Mouse (Mus musculus) ES-Bruce4 (cell line): ENCODE measurements around the gene Ttc7b. TPM values are rescaled to one million over a fixed set of nuclear protein-coding genes. Genes with fewer than 3 reads are reported as not detected.

Experiments
- H3K27ac ChIP-seq: 2 replicates; pipeline ENCODE4 v1.5.1; 2012; ENCODE audit warnings: low read length, inconsistent platforms; ENCODE audit not compliant: insufficient read depth
- H3K27me3 ChIP-seq: 2 replicates; pipeline ENCODE4 v1.6.1; 2012; ENCODE audit warnings: mild to moderate bottlenecking, low read length, inconsistent platforms; ENCODE audit not compliant: control insufficient read depth, poor library complexity, insufficient read depth, severe bottlenecking
- H3K36me3 ChIP-seq: 2 replicates; pipeline ENCODE4 v1.6.1; 2012; ENCODE audit warnings: inconsistent platforms, mild to moderate bottlenecking, low read length, moderate library complexity; ENCODE audit not compliant: control insufficient read depth, poor library complexity, insufficient read depth, severe bottlenecking
- H3K4me1 ChIP-seq: one replicate; pipeline ENCODE4 v1.8.1; 2011; ENCODE audit warnings: low read length; ENCODE audit not compliant: control insufficient read depth, insufficient read depth
- H3K4me3 ChIP-seq: 2 replicates; pipeline ENCODE4 v1.5.1; 2011; ENCODE audit warnings: low read depth, mild to moderate bottlenecking, low read length
- H3K9ac ChIP-seq: 2 replicates; pipeline ENCODE4 v1.6.1; 2012; ENCODE audit warnings: low read depth, mild to moderate bottlenecking, inconsistent platforms; ENCODE audit not compliant: poor library complexity, severe bottlenecking
- H3K9me3 ChIP-seq: replicated peaks from 2 replicates; pipeline ENCODE4 v1.6.1; 2012; ENCODE audit warnings: mild to moderate bottlenecking, low read length, inconsistent platforms; ENCODE audit not compliant: control insufficient read depth, poor library complexity, insufficient read depth, severe bottlenecking
- CTCF ChIP-seq: IDR thresholded peaks from one replicate; pipeline ENCODE4 v1.8.1; 2011; ENCODE audit warnings: low read depth, low read length
- EP300 ChIP-seq: IDR thresholded peaks from 2 replicates; pipeline ENCODE4 v1.6.1; 2011; ENCODE audit warnings: low read depth, low read length; ENCODE audit not compliant: insufficient read depth
- POLR2A ChIP-seq: IDR thresholded peaks from one replicate; pipeline ENCODE4 v1.8.1; 2011; ENCODE audit warnings: low read length; ENCODE audit not compliant: insufficient read depth
- polyA plus RNA-seq: library from polyadenylated mRNA; stranded (reverse); fragments of >200 nt; gene quantifications from 2 replicates; pipeline ENCODE4 v1.2.4, GENCODE M21; 2011; ENCODE audit warnings: low read depth; ENCODE audit not compliant: missing spikeins, insufficient read depth, insufficient read length

Gene Ttc7b
- polyA plus RNA-seq, 1 experiment, result 61.1 TPM

GRCm38 (mm10) chr12:100352094-100352493, 168.5 kb downstream of the Ttc7b start:
- no peak overlapping the region for H3K27ac ChIP-seq
- no peak overlapping the region for H3K9ac ChIP-seq
- H3K36me3 ChIP-seq, result no peaks in the 10 kb centered on the region
- no peaks in the 10 kb centered on the region for H3K27me3 ChIP-seq
- no peaks in the 10 kb centered on the region for H3K9me3 ChIP-seq
- no peaks in the 10 kb centered on the region for H3K4me1 ChIP-seq
- H3K4me3 ChIP-seq, result no peak overlapping the region
- TF ChIP-seq EP300 (no peak), POLR2A (no peak), CTCF (no peak)

DNA sequence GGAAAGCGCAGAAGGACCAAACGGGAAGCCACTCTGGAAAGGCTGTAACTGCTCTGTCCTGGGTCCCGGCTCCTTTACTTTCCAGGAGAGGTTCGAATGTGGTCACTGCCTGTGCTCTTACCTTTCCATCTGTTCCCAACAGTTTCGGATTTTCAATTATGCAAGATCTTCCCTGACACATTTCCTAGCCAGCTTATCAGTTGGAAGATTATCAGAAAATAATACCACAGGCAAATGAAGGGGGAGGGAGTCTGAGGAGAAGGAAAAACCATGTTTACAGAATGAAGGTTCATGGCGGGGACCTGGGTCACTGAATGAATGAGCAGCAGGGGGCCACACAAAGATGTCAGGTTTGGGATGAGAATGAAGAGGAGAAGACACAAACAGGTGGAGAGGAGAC, 177.1 kb downstream of the Ttc7b start:
- no peaks in the 10 kb centered on the region for H3K9me3 ChIP-seq
- TF ChIP-seq CTCF (no peak), POLR2A (no peak), EP300 (no peak)

GRCm38 (mm10) chr12:100341614-100342013, 179.0 kb downstream of the Ttc7b start:
- Histone ChIP-seq H3K27ac (no peak overlapping the region), H3K36me3 (no peaks in the 10 kb centered on the region), H3K4me3 (no peak overlapping the region), H3K27me3 (no peaks in the 10 kb centered on the region), H3K9me3 (no peaks in the 10 kb centered on the region), H3K9ac (no peak overlapping the region), H3K4me1 (peaks cover 5% of the 10 kb centered on the region)
- TF ChIP-seq EP300 (no peak), CTCF (no peak), POLR2A (no peak)

More for the DNA sequence above, 177.1 kb downstream of the Ttc7b start:
- no peaks in the 10 kb centered on the region for H3K4me1 ChIP-seq
- no peak overlapping the region for H3K4me3 ChIP-seq
- no peak overlapping the region for H3K27ac ChIP-seq
- no peak overlapping the region for H3K9ac ChIP-seq
- H3K27me3 ChIP-seq, result no peaks in the 10 kb centered on the region
- H3K36me3 ChIP-seq, result no peaks in the 10 kb centered on the region

DNA sequence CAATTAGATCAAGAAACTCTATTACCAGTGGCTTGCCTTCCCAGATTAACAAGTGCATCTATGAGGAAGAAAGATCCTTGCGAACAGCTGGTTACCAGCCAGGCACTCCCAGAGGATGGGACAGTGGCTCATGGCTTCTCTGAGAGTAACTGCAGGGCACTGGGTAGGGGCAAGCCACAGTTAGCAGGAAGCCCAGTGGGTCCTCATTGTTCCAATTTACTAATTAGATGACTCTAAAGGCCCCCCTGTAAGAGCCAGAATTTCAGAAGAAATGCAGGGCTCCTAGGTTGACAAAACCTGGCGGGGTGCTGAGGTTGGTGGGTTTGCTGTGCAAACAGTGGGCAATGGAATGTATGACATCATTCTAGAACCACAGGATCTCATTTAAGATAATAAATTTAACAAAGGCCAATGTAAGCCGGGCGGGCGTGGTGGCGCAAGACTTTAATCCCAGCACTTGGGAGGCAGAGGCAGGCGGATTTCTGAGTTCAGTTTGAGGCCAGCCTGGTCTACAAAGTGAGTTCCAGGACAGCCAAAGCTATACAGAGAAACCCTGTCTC, 179.6 kb downstream of the Ttc7b start:
- no peak overlapping the region for H3K4me3 ChIP-seq
- H3K27me3 ChIP-seq, result no peaks in the 10 kb centered on the region
- TF ChIP-seq POLR2A (no peak), EP300 (no peak), CTCF (no peak)
- no peak overlapping the region for H3K9ac ChIP-seq
- H3K27ac ChIP-seq, result no peak overlapping the region
- peaks cover 5% of the 10 kb centered on the region for H3K4me1 ChIP-seq
- H3K9me3 ChIP-seq, result no peaks in the 10 kb centered on the region
- no peaks in the 10 kb centered on the region for H3K36me3 ChIP-seq

DNA sequence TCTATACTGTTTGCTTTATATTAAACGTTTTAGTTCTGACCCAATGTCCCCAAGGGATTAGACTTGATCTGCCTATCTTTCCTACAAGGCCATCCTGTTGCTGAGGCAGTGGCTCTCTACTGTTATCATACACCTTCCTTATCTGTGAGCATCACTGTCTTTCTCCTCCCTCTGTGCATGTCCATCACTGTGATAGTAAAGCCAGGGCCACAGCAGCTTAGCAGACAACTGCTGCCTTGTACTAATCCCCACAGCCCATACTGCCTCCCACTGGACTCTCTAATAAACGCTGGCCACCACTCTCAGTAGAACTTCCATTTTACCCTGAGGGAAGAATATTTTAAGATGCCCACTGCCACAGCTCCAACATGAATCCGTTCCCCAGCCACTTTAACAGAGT, 182.6 kb downstream of the Ttc7b start:
- H3K4me1 ChIP-seq, result peaks cover 5% of the 10 kb centered on the region
- peak overlapping the region; percentile 29; the same call in 1 of the 2 replicates for H3K27ac ChIP-seq
- no peaks in the 10 kb centered on the region for H3K9me3 ChIP-seq
- TF ChIP-seq CTCF (peak; percentile 6), EP300 (no peak), POLR2A (no peak)
- no peak overlapping the region for H3K9ac ChIP-seq
- no peak overlapping the region for H3K4me3 ChIP-seq
- no peaks in the 10 kb centered on the region for H3K27me3 ChIP-seq
- no peaks in the 10 kb centered on the region for H3K36me3 ChIP-seq

DNA sequence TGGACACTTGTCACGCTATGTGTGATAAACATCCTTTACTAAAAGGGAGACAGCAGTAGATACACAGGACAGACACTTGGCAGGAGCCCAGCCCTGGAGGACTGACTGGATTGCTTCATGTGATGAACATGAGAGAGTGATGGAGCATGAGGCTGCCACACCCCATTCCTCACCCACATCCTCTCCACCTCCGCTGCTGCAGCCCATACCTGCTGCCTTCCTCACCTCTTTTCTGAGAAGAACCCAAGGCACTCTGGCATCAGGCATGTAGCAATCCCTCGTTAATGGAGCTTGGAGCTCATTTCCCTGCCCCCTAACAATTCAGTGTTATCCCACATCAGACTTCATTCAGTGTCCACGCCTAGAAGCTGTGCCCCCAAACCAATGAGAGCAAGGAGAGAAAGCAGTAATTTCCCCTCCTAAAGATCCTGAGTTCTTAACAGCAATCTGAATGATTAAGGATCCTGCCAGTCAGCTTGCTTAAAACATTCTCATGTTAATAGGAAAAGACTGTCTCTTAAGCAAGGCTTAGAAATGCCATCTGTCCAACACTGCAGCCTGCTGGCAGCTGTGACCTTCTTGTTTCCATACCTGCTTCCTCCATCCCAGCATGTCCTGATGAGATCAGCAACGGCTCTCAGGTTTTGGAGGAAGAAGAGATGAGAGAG, 183.1 kb downstream of the Ttc7b start:
- H3K4me1 ChIP-seq, result peaks cover 5% of the 10 kb centered on the region
- H3K36me3 ChIP-seq, result no peaks in the 10 kb centered on the region
- no peaks in the 10 kb centered on the region for H3K9me3 ChIP-seq
- no peaks in the 10 kb centered on the region for H3K27me3 ChIP-seq
- peak overlapping the region; percentile 59 for H3K27ac ChIP-seq
- H3K9ac ChIP-seq, result no peak overlapping the region
- no peak overlapping the region for H3K4me3 ChIP-seq
- TF ChIP-seq POLR2A (no peak), EP300 (peak; percentile 91)
